Mouse (Mus musculus): ENCODE results near the gene Olfr1201.

Gene Olfr1201

GRCm38 (mm10) chr2:88792736-88793135 lies at the start of gene Olfr1201:
Gene Olfr1201 (plus strand): TSS chr2:88793036.
- ATAC-seq (ENCODE audit: low TSS enrichment): no peak

DNA sequence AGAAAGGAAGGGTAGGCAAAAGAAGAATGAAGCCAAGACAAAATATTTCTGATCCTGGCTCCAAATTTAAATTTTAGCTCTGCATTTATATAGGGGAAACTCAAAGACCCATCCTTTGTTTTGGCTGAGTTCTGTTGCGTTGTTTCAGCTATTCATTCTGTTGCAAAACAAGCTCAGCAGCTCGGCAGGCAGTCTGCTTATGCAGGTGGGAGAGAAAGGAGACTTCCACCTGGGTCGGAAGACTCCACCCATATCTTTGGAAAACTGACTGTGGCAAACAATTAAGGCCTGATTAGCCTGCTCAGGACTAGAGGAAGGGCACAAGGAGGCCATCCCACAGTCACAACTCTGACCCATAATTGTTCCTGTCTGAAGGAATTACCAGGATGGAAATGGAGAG lies 49.5 kb upstream of the Olfr1201 start:
- ATAC-seq (ENCODE audit: low TSS enrichment): no peak

DNA sequence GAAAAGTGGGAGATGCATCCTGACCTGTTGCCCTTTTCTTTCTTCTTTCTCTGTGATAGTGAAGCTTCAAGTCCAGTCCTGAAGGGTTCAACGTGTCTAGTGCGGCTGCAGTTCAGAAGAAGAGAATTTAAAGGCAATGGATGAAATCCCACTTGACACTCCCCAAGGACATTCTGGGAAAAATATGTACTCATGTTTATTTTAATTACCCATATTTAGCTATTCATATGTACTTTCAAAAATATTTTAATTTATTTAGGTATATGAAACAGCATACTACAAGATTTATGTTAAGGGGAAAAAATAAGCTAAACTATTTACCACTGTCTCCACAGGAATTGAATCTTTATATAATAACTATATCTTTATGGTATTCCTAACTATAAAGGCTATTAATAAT lies 41.6 kb upstream of the Olfr1201 start, which contains the start of gene Olfr1198:
Gene Olfr1198 (minus strand): TSS at position 101 of the 400 bp plus-strand sequence.
- no peak for ATAC-seq (ENCODE audit: low TSS enrichment)

GRCm38 (mm10) chr2:88760369-88760768 lies 32.5 kb upstream of the Olfr1201 start, which contains the start of gene Olfr1199:
Gene Olfr1199 (minus strand): TSS chr2:88760469.
- ATAC-seq (ENCODE audit: low TSS enrichment): no peak

GRCm38 (mm10) chr2:88770388-88770787 lies 22.4 kb upstream of the Olfr1201 start, which contains the start of gene Olfr1200:
Gene Olfr1200 (minus strand): TSS chr2:88770488.
- no peak for ATAC-seq (ENCODE audit: low TSS enrichment)

GRCm38 (mm10) chr2:88814196-88814595 lies 21.4 kb downstream of the Olfr1201 start, which contains the start of gene Olfr1202:
Gene Olfr1202 (plus strand): TSS chr2:88814496.
- ATAC-seq (ENCODE audit: low TSS enrichment): no peak

- ATAC-seq (ENCODE audit: low TSS enrichment): no peak
Measured at GRCm38 (mm10) chr2:88829437-88829836, 36.6 kb downstream of the Olfr1201 start, which contains the start of gene Olfr1205. Gene Olfr1205 (plus strand): TSS chr2:88829737.

DNA sequence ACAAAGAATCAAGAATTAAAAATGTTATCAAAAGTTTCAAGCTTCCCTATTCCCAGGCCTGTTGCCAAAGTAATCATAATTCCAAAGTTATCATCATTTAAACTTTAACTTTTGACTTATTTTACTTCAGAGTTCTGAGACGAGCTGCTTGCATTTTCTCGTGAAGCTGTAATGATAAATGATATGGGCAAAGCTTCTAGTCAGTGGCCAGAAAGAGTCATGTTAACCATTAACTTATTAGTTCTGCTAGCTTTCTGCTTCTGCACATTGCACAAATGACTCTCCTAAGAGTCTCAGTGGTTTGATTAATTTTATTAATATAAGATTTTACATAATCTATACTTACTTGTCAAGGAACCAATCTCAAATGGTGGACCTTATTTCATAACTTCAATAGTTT lies 45.6 kb downstream of the Olfr1201 start:
- ATAC-seq (ENCODE audit: low TSS enrichment): no peak

All from frontal cortex, adult (tissue).